Mouse (Mus musculus) liver, adult 10 weeks (tissue): ENCODE results near the gene Btbd35f21. TPM values are rescaled to one million over a fixed set of nuclear protein-coding genes. Genes with fewer than 3 reads are reported as not detected.

Experiments
- polyA plus RNA-seq: library from polyadenylated mRNA; stranded (reverse); fragments of 350-450 nt; fragmentation: Illumina TruSeq; extraction: RNeasy Lipid Tissue Mini Kit (QIAGEN cat#74804); gene quantifications from one replicate; pipeline ENCODE4 v1.2.3, GENCODE M21; 2014; ENCODE audit warnings: low read depth, low replicate concordance

Btbd35f21 gene
- polyA plus RNA-seq = not detected

DNA sequence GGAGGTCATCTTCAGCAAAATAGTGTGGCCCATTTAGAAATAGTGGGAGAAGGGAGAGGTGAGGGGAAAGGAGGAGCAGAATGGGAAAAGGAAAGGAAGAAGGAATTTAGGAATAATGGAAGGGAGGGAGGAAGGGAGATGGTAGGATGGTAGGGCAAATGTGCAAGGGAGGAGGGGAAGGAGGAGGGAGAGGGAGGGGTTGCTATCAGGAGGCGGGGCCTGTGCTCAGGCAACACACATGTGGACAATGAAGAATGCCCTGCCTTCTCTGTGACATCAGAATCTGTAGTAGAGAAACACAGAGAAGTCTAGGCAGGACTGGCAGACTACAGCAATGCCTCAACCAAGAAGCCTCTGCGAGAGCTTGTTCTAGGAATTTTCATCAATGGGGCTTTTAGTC, at the start of gene Btbd35f21:
Gene Btbd35f21, plus strand, starts transcription at position 301 of the 400 bp plus-strand sequence.

Other genes with a start within 250 kb of the Btbd35f21 start
- gene Btbd35f1, start 166.1 kb upstream of the Btbd35f21 start, polyA plus RNA-seq = not detected
- not detected for gene Gm5926, start 75.4 kb upstream of the Btbd35f21 start, polyA plus RNA-seq
- gene Btbd35f30, start 168.5 kb downstream of the Btbd35f21 start, polyA plus RNA-seq = not detected
- not detected for gene Gm21789, start 215.7 kb downstream of the Btbd35f21 start, polyA plus RNA-seq
- gene Btbd35f5, start 247.8 kb downstream of the Btbd35f21 start, polyA plus RNA-seq = not detected